Mouse (Mus musculus): Measurements from ENCODE around the gene Tfdp2. TPM values are rescaled to one million over a fixed set of nuclear protein-coding genes. Genes with fewer than 3 reads are reported as not detected.

Gene Tfdp2
- total and polyA plus RNA-seq, 2 experiments, result 6.1 to 18.3 TPM

DNA sequence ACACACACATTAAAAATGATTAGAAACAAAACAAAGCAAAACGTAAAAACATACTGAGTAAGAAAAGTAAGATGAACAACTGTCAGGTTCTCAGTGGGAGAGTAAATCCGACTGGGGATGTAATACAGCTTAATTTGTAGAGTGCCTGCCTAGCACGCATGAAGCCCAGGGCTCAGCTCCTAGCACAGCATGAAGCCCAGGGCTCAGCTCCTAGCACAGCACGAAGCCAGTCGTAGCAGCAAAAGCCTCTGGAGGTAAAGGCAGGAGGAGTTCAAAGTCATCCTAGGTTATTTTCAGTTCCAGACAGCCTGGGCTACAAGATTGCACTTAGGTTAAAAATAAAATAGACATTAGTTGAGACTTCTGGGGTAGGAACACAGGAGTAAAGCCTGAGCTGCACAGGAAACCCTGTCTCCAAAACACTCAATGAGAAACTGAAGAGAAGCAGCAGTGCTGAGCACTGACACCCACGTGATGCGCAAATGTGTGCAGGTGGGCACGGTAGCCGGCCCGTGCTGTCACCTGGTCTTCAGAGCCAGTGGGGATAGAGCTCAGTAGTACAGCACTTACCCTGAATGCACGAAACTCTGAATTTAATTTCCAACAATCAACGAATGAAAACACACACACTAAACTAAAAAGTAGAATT lies 157.2 kb downstream of the Tfdp2 start:
- Histone ChIP-seq H3K9ac (ENCODE audit: low read depth, low read length) (no peak overlapping the region), H3K27me3 (ENCODE audit: control insufficient read depth, insufficient read depth, low read length) (no peaks in the 10 kb centered on the region), H3K4me1 (ENCODE audit: control insufficient read depth, insufficient read depth, low read length) (no peaks in the 10 kb centered on the region; the same call in 1 of the 2 replicates), H3K79me2 (ENCODE audit: control insufficient read depth, insufficient read depth, low read length) (peaks cover 21% of the 10 kb centered on the region), H3K4me3 (ENCODE audit: insufficient read depth, low read depth, low read length) (no peak overlapping the region), H3K36me3 (ENCODE audit: control insufficient read depth, insufficient read depth, low read length) (0 out of 2 replicates have a peak, but pooled peaks cover 2% of the 10 kb centered on the region), H3K27ac (replicated peaks; ENCODE audit: insufficient read depth, low read depth, low read length) (no peak overlapping the region)
- TF ChIP-seq CTCF (IDR thresholded peaks at IDR 0.05; ENCODE audit: low read depth, low read length) (no peak), POLR2A (IDR thresholded peaks at IDR 0.05; ENCODE audit: extremely low read depth, insufficient read depth, low read length) (no peak)
- DNase-seq (ENCODE audit: extremely low read depth, low read depth, low spot score), result no peak
- 92% methylated on average over 12 of the region's 12 CpGs for WGBS

DNA sequence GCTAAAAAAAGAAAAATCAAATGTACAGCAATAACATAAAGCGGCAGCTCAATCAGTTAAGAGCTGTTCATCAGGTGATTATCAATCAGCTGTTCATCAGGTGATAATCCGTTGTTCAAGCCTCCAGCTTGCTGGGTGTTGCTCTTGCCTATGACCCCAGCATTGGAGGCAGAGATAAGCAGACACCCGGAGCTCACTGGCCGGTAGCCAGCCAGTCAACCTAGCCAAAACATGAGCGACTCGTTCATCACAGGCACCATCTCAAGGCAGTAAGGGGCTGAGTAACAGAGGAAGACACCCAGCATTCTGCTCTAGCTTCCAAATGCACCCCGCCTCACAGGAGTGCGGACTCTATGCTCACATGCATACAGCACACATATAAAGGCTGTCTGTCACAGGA lies 157.7 kb downstream of the Tfdp2 start:
- no peak overlapping the region for H3K4me3 ChIP-seq (ENCODE audit: insufficient read depth, low read depth, low read length)
- H3K27me3 ChIP-seq (ENCODE audit: control insufficient read depth, insufficient read depth, low read length), result no peaks in the 10 kb centered on the region
- DNase-seq (ENCODE audit: extremely low read depth, low read depth, low spot score), result peak; percentile 31
- no peaks in the 10 kb centered on the region; the same call in 1 of the 2 replicates for H3K4me1 ChIP-seq (ENCODE audit: control insufficient read depth, insufficient read depth, low read length)
- no peak overlapping the region for H3K27ac ChIP-seq (replicated peaks; ENCODE audit: insufficient read depth, low read depth, low read length)
- H3K79me2 ChIP-seq (ENCODE audit: control insufficient read depth, insufficient read depth, low read length), result peaks cover 24% of the 10 kb centered on the region
- 36% methylated on average over 8 of the region's 8 CpGs for WGBS
- H3K36me3 ChIP-seq (ENCODE audit: control insufficient read depth, insufficient read depth, low read length), result 0 out of 2 replicates have a peak, but pooled peaks cover 2% of the 10 kb centered on the region
- no peak for TF ChIP-seq CTCF (IDR thresholded peaks at IDR 0.05; ENCODE audit: low read depth, low read length)
- TF ChIP-seq POLR2A (IDR thresholded peaks at IDR 0.05; ENCODE audit: extremely low read depth, insufficient read depth, low read length), result no peak
- no peak overlapping the region for H3K9ac ChIP-seq (ENCODE audit: low read depth, low read length)

DNA sequence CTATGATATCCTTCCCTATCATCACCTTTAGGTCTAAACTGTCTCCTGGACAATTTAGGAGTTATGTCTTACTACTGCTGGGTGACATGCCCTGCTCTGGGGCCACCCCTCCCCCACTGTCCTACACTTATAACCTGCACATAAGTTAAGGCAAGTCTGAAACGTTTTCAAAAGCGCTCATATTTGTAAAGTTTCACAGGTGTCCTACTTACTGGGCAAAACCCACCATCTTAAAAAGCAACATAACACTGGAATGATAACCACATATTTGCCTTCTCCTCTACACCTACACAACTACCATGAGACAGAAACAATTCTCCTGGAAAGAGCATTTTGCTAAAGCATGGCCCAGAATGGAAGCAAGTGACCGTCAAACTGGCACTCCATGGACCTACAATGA lies 164.0 kb downstream of the Tfdp2 start:
- H3K4me3 ChIP-seq (ENCODE audit: insufficient read depth, low read depth, low read length), result no peak overlapping the region
- no peaks in the 10 kb centered on the region for H3K4me1 ChIP-seq (ENCODE audit: control insufficient read depth, insufficient read depth, low read length)
- no peak overlapping the region for H3K9ac ChIP-seq (ENCODE audit: low read depth, low read length)
- H3K79me2 ChIP-seq (ENCODE audit: control insufficient read depth, insufficient read depth, low read length), result peaks cover 18% of the 10 kb centered on the region
- WGBS, result 93% methylated on average over 3 of the region's 3 CpGs
- H3K27me3 ChIP-seq (ENCODE audit: control insufficient read depth, insufficient read depth, low read length), result no peaks in the 10 kb centered on the region
- H3K36me3 ChIP-seq (ENCODE audit: control insufficient read depth, insufficient read depth, low read length), result no peaks in the 10 kb centered on the region
- TF ChIP-seq CTCF (IDR thresholded peaks at IDR 0.05; ENCODE audit: low read depth, low read length) (no peak), POLR2A (IDR thresholded peaks at IDR 0.05; ENCODE audit: extremely low read depth, insufficient read depth, low read length) (no peak)
- no peak overlapping the region for H3K27ac ChIP-seq (replicated peaks; ENCODE audit: insufficient read depth, low read depth, low read length)
- DNase-seq (ENCODE audit: extremely low read depth, low read depth, low spot score), result no peak

DNA sequence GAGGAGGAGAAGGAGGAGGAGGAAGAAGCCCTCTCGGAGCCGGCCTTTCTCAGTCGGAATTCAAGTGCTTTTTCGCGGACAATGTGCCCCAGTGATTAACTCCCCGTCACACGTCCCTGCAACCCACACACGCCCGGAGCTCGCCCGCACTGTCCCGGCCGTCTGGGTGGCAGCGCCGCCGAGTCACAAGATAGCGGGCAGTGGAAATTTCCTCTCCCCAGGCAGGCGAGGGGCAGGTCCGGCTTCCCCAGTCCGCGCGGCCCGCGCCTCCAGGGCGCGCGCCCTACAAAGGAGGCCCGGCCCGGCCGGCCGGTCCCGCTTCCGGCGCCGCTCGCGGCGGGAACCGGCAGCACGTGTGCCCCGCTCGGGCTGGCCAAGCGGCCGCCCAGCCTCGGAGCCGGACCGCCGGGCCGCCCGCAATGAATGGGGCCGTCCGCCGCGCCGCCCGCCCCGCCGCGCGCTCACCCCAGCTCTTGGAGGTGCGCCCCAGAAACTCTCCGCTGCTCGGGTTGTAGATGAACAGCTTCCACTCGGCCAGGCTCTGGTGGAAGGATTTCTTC lies 167.6 kb downstream of the Tfdp2 start:
- Histone ChIP-seq H3K4me1 (ENCODE audit: control insufficient read depth, insufficient read depth, low read length) (no peaks in the 10 kb centered on the region), H3K4me3 (ENCODE audit: insufficient read depth, low read depth, low read length) (peak overlapping the region; percentile 63), H3K36me3 (ENCODE audit: control insufficient read depth, insufficient read depth, low read length) (no peaks in the 10 kb centered on the region), H3K27ac (replicated peaks; ENCODE audit: insufficient read depth, low read depth, low read length) (peak overlapping the region; percentile 63), H3K27me3 (ENCODE audit: control insufficient read depth, insufficient read depth, low read length) (no peaks in the 10 kb centered on the region), H3K9ac (ENCODE audit: low read depth, low read length) (peak overlapping the region; percentile 63), H3K79me2 (ENCODE audit: control insufficient read depth, insufficient read depth, low read length) (peaks cover 9% of the 10 kb centered on the region; the same call in 1 of the 2 replicates)
- peak; percentile 38 for DNase-seq (ENCODE audit: extremely low read depth, low read depth, low spot score)
- no peak for TF ChIP-seq POLR2A (IDR thresholded peaks at IDR 0.05; ENCODE audit: extremely low read depth, insufficient read depth, low read length)
- under 1% methylated on average over 64 of the region's 64 CpGs for WGBS

DNA sequence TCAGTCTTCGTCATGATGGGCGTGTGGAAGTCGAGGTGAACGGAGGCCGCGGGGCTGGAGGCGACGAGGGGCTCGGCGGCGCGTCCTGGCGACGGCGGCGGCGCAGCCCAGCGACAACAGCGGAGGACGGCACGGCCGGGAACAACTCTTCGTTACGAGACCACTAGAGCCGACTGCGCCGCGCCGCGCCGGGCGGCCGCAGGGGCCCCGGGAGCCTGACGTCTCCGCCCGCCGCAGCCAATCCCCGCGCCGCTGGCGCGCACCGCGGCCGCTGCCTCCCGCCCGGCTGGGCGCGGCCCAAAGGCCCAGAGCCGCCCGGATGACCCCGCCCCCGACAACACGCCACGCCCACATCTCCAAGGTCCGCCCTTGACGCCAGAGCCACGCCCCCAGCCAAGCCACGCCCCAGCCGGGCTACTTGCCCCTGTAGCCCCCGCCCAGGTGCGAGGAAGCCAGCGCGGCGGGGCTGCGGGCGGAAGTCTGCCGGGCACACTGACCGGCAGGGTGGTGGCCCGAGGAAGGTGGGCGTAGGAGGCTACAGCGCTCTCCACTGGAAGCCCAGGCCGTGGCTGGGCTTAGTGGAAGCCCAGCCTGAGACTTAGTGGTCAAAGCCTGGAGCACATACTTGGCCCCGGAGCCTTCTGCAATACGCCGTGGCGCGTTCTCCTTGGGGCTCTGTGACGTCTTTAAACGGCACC lies 168.2 kb downstream of the Tfdp2 start, which contains the start of gene Atp1b3:
Gene Atp1b3 (minus strand): TSS at position 302 of the 698 bp plus-strand sequence.
- Histone ChIP-seq H3K9ac (ENCODE audit: low read depth, low read length) (peak within 1 kb of the TSS; percentile 85), H3K36me3 (ENCODE audit: control insufficient read depth, insufficient read depth, low read length) (no peaks in the 10 kb centered on the region), H3K4me1 (ENCODE audit: control insufficient read depth, insufficient read depth, low read length) (no peaks in the 10 kb centered on the region), H3K27me3 (ENCODE audit: control insufficient read depth, insufficient read depth, low read length) (no peaks in the 10 kb centered on the region), H3K4me3 (ENCODE audit: insufficient read depth, low read depth, low read length) (peak within 1 kb of the TSS; percentile 86), H3K27ac (replicated peaks; ENCODE audit: insufficient read depth, low read depth, low read length) (peak within 1 kb of the TSS; percentile 68), H3K79me2 (ENCODE audit: control insufficient read depth, insufficient read depth, low read length) (peaks cover 6% of the 10 kb centered on the region; the same call in 1 of the 2 replicates)
- peak; percentile 76 for DNase-seq (ENCODE audit: extremely low read depth, low read depth, low spot score)
- no peak for TF ChIP-seq CTCF (IDR thresholded peaks at IDR 0.05; ENCODE audit: low read depth, low read length)
- peak; percentile 86 for TF ChIP-seq POLR2A (IDR thresholded peaks at IDR 0.05; ENCODE audit: extremely low read depth, insufficient read depth, low read length)
- WGBS, result under 1% methylated on average over 80 of the region's 81 CpGs
